Comparison of ENCODE assay signal across 17 mouse cellular contexts in genomic region chr19:47416161-47416560, GRCm38 (mm10). TPM values are rescaled to one million over a fixed set of nuclear protein-coding genes. Genes with fewer than 3 reads are reported as not detected.
DNase-seq lines count a peak whose midpoint lies in the region; ATAC-seq and TF ChIP-seq lines count a peak whose summit lies in the region.
"Had no signal": no experiment of that assay in that cellular context is flagged by ENCODE, and none has a peak within 500 bp of the region (broad histone marks: within the 10 kb centered on the region; RNA-seq: fewer than 3 reads in every experiment).

No protein-coding gene starts in this region.

- H3K36me3 ChIP-seq in limb, embryonic 13.5 days, result 0 out of 2 replicates have a peak, but pooled peaks cover 3% of the 10 kb centered on the region
- H3K36me3 ChIP-seq in limb, embryonic 10.5 days, result no peaks in the 10 kb centered on the region
- peaks cover 2% of the 10 kb centered on the region; the same call in 1 of the 2 replicates for H3K36me3 ChIP-seq in ES-E14 (ENCODE audit: control insufficient read depth, insufficient read depth, low read length, poor library complexity, severe bottlenecking)
- H3K36me3 ChIP-seq in stomach, embryonic 15.5 days, result peaks cover 3% of the 10 kb centered on the region; the same call in 1 of the 2 replicates
- H3K36me3 ChIP-seq: heart, embryonic 15.5 days; midbrain, embryonic 12.5 days had no signal

- in situ Hi-C loops in ES-E14 (cut with MboI; ENCODE audit: low sequenced_read_pairs in 2 of 2, unreplicated experiment in 2 of 2), result no loop called here

- no peak overlapping the region for H3K4me3 ChIP-seq in gastrocnemius, adult 2 months
- H3K4me3 ChIP-seq in limb, embryonic 13.5 days, result no peak overlapping the region
- no peak overlapping the region for H3K4me3 ChIP-seq in limb, embryonic 10.5 days
- no peak overlapping the region for H3K4me3 ChIP-seq in ES-E14 (ENCODE audit: insufficient read depth in 1 of 2, low read depth in 1 of 2, low read length in 2 of 2, poor library complexity in 1 of 2, severe bottlenecking in 1 of 2)
- no peak overlapping the region for H3K4me3 ChIP-seq in stomach, embryonic 15.5 days (replicated peaks)
- H3K4me3 ChIP-seq: forebrain, embryonic 13.5 days; heart, embryonic 15.5 days; midbrain, embryonic 12.5 days; myocyte had no signal

- no peak overlapping the region for H3K4me2 ChIP-seq in limb, embryonic 13.5 days (replicated peaks)
- no peak overlapping the region for H3K4me2 ChIP-seq in stomach, embryonic 15.5 days
- H3K4me2 ChIP-seq: forebrain, embryonic 13.5 days; heart, embryonic 15.5 days; midbrain, embryonic 12.5 days had no signal

- no peaks in the 10 kb centered on the region for H3K27me3 ChIP-seq in limb, embryonic 13.5 days
- no peaks in the 10 kb centered on the region for H3K27me3 ChIP-seq in limb, embryonic 10.5 days (ENCODE audit: low read depth, poor library complexity, severe bottlenecking)
- no peaks in the 10 kb centered on the region for H3K27me3 ChIP-seq in stomach, embryonic 15.5 days (replicated peaks)
- H3K27me3 ChIP-seq: forebrain, embryonic 13.5 days; heart, embryonic 15.5 days; midbrain, embryonic 12.5 days had no signal

- no peak for TF ChIP-seq CTCF in gastrocnemius, adult 2 months (IDR thresholded peaks at IDR 0.05)

- 88% methylated on average over 12 of the region's 12 CpGs for WGBS in limb, embryonic 13.5 days
- 92% methylated on average over 12 of the region's 12 CpGs for WGBS in limb, embryonic 10.5 days
- WGBS in stomach, embryonic 15.5 days, result 79% methylated on average over 12 of the region's 12 CpGs

- H3K9ac ChIP-seq in limb, embryonic 13.5 days, result 0 out of 2 replicates have a peak overlapping the region, but pooled peaks have one; percentile 4
- H3K9ac ChIP-seq in ES-E14 (ENCODE audit: insufficient read depth, low read depth, low read length, poor library complexity, severe bottlenecking), result 0 out of 2 replicates have a peak overlapping the region, but pooled peaks have one; percentile 10
- H3K9ac ChIP-seq in stomach, embryonic 15.5 days, result no peak overlapping the region
- H3K9ac ChIP-seq: forebrain, embryonic 13.5 days; heart, embryonic 15.5 days; midbrain, embryonic 12.5 days had no signal

- H3K4me1 ChIP-seq in limb, embryonic 13.5 days, result peaks cover 39% of the 10 kb centered on the region
- peaks cover 47% of the 10 kb centered on the region for H3K4me1 ChIP-seq in limb, embryonic 10.5 days
- H3K4me1 ChIP-seq in ES-E14 (ENCODE audit: control insufficient read depth in 2 of 2, insufficient read depth in 2 of 2, low read length in 2 of 2, poor library complexity in 1 of 2), result peaks cover 9 to 28% of the 10 kb centered on the region in 2 experiments; a peak in 3 of 4 replicates
- peaks cover 36% of the 10 kb centered on the region for H3K4me1 ChIP-seq in stomach, embryonic 15.5 days

- ATAC-seq in limb, embryonic 13.5 days (ENCODE audit: low FRiP score, low read depth), result no peak
- ATAC-seq in stomach, embryonic 15.5 days (ENCODE audit: insufficient read depth, low FRiP score, low read depth), result peak; percentile 44; the same call in 1 of the 2 replicates
- ATAC-seq: forebrain, embryonic 13.5 days had no signal

- H3K9me3 ChIP-seq in limb, embryonic 13.5 days, result no peaks in the 10 kb centered on the region
- no peaks in the 10 kb centered on the region for H3K9me3 ChIP-seq in limb, embryonic 10.5 days (replicated peaks)
- no peaks in the 10 kb centered on the region for H3K9me3 ChIP-seq in ES-E14 (ENCODE audit: control insufficient read depth, insufficient read depth, low read depth, low read length)
- H3K9me3 ChIP-seq in stomach, embryonic 15.5 days, result no peaks in the 10 kb centered on the region
- H3K9me3 ChIP-seq: forebrain, embryonic 13.5 days; heart, embryonic 15.5 days; midbrain, embryonic 12.5 days had no signal

- peak; percentile 43 for DNase-seq in gastrocnemius, adult 2 months
- no peak for DNase-seq in gastrocnemius, postnatal 36 days
- no peak for DNase-seq in limb, embryonic 10.5 days (ENCODE audit: low spot score)
- DNase-seq in ES-E14 (ENCODE audit: low read depth, low spot score), result no peak
- DNase-seq in thymus, postnatal 10 days (ENCODE audit: low spot score in 2 of 2), result no peak
- DNase-seq: B cell, adult 2 months; cerebellum, adult 2 months; heart, adult 11 months; liver; thymus, postnatal 14 days had no signal

- intact Hi-C loops in gastrocnemius, adult 2 months (cut with DNase I), result no loop called here
- intact Hi-C loops in gastrocnemius, postnatal 36 days (cut with DNase I), result loop anchor here (5.0 kb wide), 1 partner anchor 49 kb away; no protein-coding TSS in a partner anchor

- H3K27ac ChIP-seq in gastrocnemius, adult 2 months, result peak overlapping the region; percentile 46; the same call in 1 of the 2 replicates
- no peak overlapping the region for H3K27ac ChIP-seq in limb, embryonic 13.5 days
- H3K27ac ChIP-seq in limb, embryonic 10.5 days, result no peak overlapping the region
- no peak overlapping the region for H3K27ac ChIP-seq in ES-E14 (ENCODE audit: insufficient read depth, low read depth, low read length, poor library complexity, severe bottlenecking)
- H3K27ac ChIP-seq in stomach, embryonic 15.5 days, result peak overlapping the region; percentile 8; the same call in 1 of the 2 replicates
- H3K27ac ChIP-seq: forebrain, embryonic 13.5 days; heart, embryonic 15.5 days; macrophage; midbrain, embryonic 12.5 days had no signal

TF ChIP-seq in ES-E14, 5 proteins besides CTCF, POLR2A, EP300 and RAD21:
- TF ChIP-seq HCFC1 (IDR thresholded peaks at IDR 0.05; ENCODE audit: borderline replicate concordance, insufficient read depth, low read length), result no peak
- TF ChIP-seq ZC3H11A (IDR thresholded peaks at IDR 0.05; ENCODE audit: borderline replicate concordance, low read depth, low read length), result no peak
- TF ChIP-seq MAFK (IDR thresholded peaks at IDR 0.05; ENCODE audit: insufficient read depth, low read depth, low read length), result no peak
- TF ChIP-seq CHD2 (IDR thresholded peaks at IDR 0.05; ENCODE audit: low read depth, low read length), result no peak
- no peak for TF ChIP-seq ZNF384 (IDR thresholded peaks at IDR 0.05; ENCODE audit: low read depth, low read length)

RNA-seq across cellular contexts. Expression of gene Sh3pxd2a, which starts 48.0 kb away (rescaled TPM):
- total RNA-seq in gastrocnemius, adult 2 months (2021), result 10 to 100 TPM; 37.7 to 44.7 TPM
- 10 to 100 TPM; 35.5 to 36.6 TPM for total RNA-seq in gastrocnemius, postnatal 36 days (2021)
- 8.9 and 10.1 TPM in 2 replicates for polyA plus RNA-seq in limb, embryonic 13.5 days (2015; fragmentation: Nextera tagmentation; extraction: Ambion mirVana)
- polyA plus RNA-seq in limb, embryonic 10.5 days (2016; fragmentation: Nextera tagmentation; extraction: Ambion mirVana), result 3.1 and 3.8 TPM in 2 replicates
- 12.3 and 13.0 TPM in 2 replicates for total RNA-seq in ES-E14 (2012; rRNA removed)
- polyA plus RNA-seq in stomach, embryonic 15.5 days (2015; fragmentation: Nextera tagmentation; extraction: Ambion mirVana), result 6.8 and 6.9 TPM in 2 replicates

Comparison
In these comparisons a context has a peak if more than half of its experiments do, and no peak if none do; other contexts are left out.
1. H3K27ac ChIP-seq: peak in gastrocnemius, adult 2 months (single experiment) and stomach, embryonic 15.5 days (single experiment); none in limb, embryonic 13.5 days (single experiment), limb, embryonic 10.5 days (single experiment) and ES-E14 (single experiment).